Mouse (Mus musculus) kidney, adult 2 months (tissue): ENCODE measurements around the gene Hist1h4d.

ENCODE experiments used
- CTCF ChIP-seq: fragments of 200-500 bp; conservative IDR thresholded peaks from 2 replicates; pipeline ENCODE4 v1.5.1; 2011; ENCODE audit warnings: low read depth, mild to moderate bottlenecking, control low read depth, low read length, moderate library complexity, mixed read lengths; ENCODE audit not compliant: insufficient read depth, insufficient read length
- POLR2A ChIP-seq: fragments of 200-500 bp; IDR thresholded peaks from one replicate; pipeline ENCODE4 v1.6.1; 2011; ENCODE audit warnings: low read depth, low read length, control low read depth

DNA sequence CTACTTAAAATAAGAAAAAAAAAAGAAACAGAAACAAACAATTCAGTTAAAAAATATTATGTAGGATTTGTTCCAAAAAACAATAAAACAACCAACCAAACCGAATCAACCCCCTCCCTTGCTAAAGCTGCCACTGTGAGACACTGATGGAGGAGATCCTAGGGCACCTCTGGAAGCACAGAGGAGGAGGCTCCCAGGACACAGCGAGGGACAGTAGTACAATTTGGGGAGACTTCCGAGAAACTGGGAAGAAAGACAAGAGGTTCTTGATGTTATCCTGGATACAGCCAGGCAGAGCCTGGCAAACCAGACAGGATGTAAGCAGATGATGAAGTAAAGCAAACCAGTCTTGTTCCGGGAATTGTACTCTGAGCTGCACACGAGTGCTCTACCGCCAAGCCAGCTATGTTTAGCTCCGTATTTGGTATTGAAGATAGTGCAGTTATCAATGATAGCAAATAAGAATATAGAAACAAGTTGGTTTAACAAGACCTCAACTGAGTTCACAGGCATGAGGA lies 21.8 kb downstream of the Hist1h4d start:
- TF ChIP-seq CTCF (no peak), POLR2A (no peak)
